Mouse (Mus musculus): ENCODE results near the gene Dip2b.

Dip2b gene

GRCm38 (mm10) chr15:100126456-100127107 lies 88.1 kb downstream of the Dip2b start:
- DNase-seq (ENCODE audit: low spot score in 2 of 2): peak; percentile 65 to 80

- DNase-seq (ENCODE audit: low spot score in 2 of 2): no peak
Measured at GRCm38 (mm10) chr15:100129151-100129790, 90.8 kb downstream of the Dip2b start.

GRCm38 (mm10) chr15:100139665-100140064 lies 101.2 kb downstream of the Dip2b start:
- no peak for DNase-seq (ENCODE audit: low spot score in 2 of 2)

GRCm38 (mm10) chr15:100140428-100140827 lies 102.0 kb downstream of the Dip2b start:
- no peak for DNase-seq (ENCODE audit: low spot score in 2 of 2)

- DNase-seq (ENCODE audit: low spot score in 2 of 2): no peak
Measured at GRCm38 (mm10) chr15:100143091-100143801, 104.8 kb downstream of the Dip2b start.

- DNase-seq (ENCODE audit: low spot score in 2 of 2): no peak
Measured at GRCm38 (mm10) chr15:100144854-100145824, 106.7 kb downstream of the Dip2b start.

GRCm38 (mm10) chr15:100145917-100146316 lies 107.5 kb downstream of the Dip2b start:
- DNase-seq (ENCODE audit: low spot score in 2 of 2): no peak

- DNase-seq (ENCODE audit: low spot score in 2 of 2): no peak
Measured at GRCm38 (mm10) chr15:100150593-100150992, 112.1 kb downstream of the Dip2b start.

- DNase-seq (ENCODE audit: low spot score in 2 of 2): no peak
Measured at GRCm38 (mm10) chr15:100152321-100152720, 113.9 kb downstream of the Dip2b start.

- no peak for DNase-seq (ENCODE audit: low spot score in 2 of 2)
Measured at GRCm38 (mm10) chr15:100153024-100153423, 114.6 kb downstream of the Dip2b start.

- no peak for DNase-seq (ENCODE audit: low spot score in 2 of 2)
Measured at GRCm38 (mm10) chr15:100156095-100156707, 117.7 kb downstream of the Dip2b start.

GRCm38 (mm10) chr15:100156781-100157470 lies 118.5 kb downstream of the Dip2b start:
- no peak for DNase-seq (ENCODE audit: low spot score in 2 of 2)

- DNase-seq (ENCODE audit: low spot score in 2 of 2): no peak
Measured at GRCm38 (mm10) chr15:100158985-100159384, 120.5 kb downstream of the Dip2b start.

GRCm38 (mm10) chr15:100161747-100162280 lies 123.3 kb downstream of the Dip2b start:
- no peak for DNase-seq (ENCODE audit: low spot score in 2 of 2)

- no peak for DNase-seq (ENCODE audit: low spot score in 2 of 2)
Measured at GRCm38 (mm10) chr15:100163381-100164051, 125.1 kb downstream of the Dip2b start.

- DNase-seq (ENCODE audit: low spot score in 2 of 2): no peak
Measured at GRCm38 (mm10) chr15:100166464-100166863, 128.0 kb downstream of the Dip2b start.

- no peak for DNase-seq (ENCODE audit: low spot score in 2 of 2)
Measured at GRCm38 (mm10) chr15:100167791-100168190, 129.3 kb downstream of the Dip2b start.

- DNase-seq (ENCODE audit: low spot score in 2 of 2): no peak
Measured at GRCm38 (mm10) chr15:100168191-100168606, 129.7 kb downstream of the Dip2b start.

GRCm38 (mm10) chr15:100175176-100175575 lies 136.7 kb downstream of the Dip2b start:
- no peak for DNase-seq (ENCODE audit: low spot score in 2 of 2)

GRCm38 (mm10) chr15:100177167-100177566 lies 138.7 kb downstream of the Dip2b start:
- DNase-seq (ENCODE audit: low spot score in 2 of 2): no peak
